Mouse (Mus musculus) heart, embryonic 12.5 days (tissue): Measurements from ENCODE around the gene Frrs1l. TPM values are rescaled to one million over a fixed set of nuclear protein-coding genes. Genes with fewer than 3 reads are reported as not detected.
A peak's percentile ranks its signal among the peaks of the same experiment; 100 is the strongest.

Source experiments
- ATAC-seq: fragments of 200-750 bp; cut with Nextera tagmentation; 2 replicates; pipeline ENCODE4 v1.8.0; 2017; ENCODE audit warnings: moderate TSS enrichment, moderate library complexity; ENCODE audit not compliant: insufficient number of reproducible peaks, low FRiP score
- H3K27ac ChIP-seq: fragments of 300-500 bp; sonication (generic); 2 replicates; pipeline ENCODE4 v1.5.1; 2016; ENCODE audit warnings: mild to moderate bottlenecking, moderate library complexity; ENCODE audit not compliant: poor library complexity, severe bottlenecking
- H3K27me3 ChIP-seq: fragments of 300-500 bp; sonication (generic); replicated peaks from 2 replicates; pipeline ENCODE4 v1.6.1; 2016; ENCODE audit warnings: mild to moderate bottlenecking, moderate library complexity
- H3K36me3 ChIP-seq: fragments of 300-500 bp; sonication (generic); 2 replicates; pipeline ENCODE4 v1.6.1; 2016; ENCODE audit warnings: mild to moderate bottlenecking, moderate library complexity
- H3K4me1 ChIP-seq: fragments of 300-500 bp; sonication (generic); replicated peaks from 2 replicates; pipeline ENCODE4 v1.6.1; 2016; ENCODE audit warnings: mild to moderate bottlenecking
- H3K4me2 ChIP-seq: fragments of 300-500 bp; sonication (generic); 2 replicates; pipeline ENCODE4 v1.6.1; 2016; ENCODE audit warnings: mild to moderate bottlenecking, moderate library complexity
- H3K4me3 ChIP-seq: fragments of 300-500 bp; sonication (generic); 2 replicates; pipeline ENCODE4 v1.5.1; 2016; ENCODE audit warnings: mild to moderate bottlenecking
- H3K9ac ChIP-seq: fragments of 300-500 bp; sonication (generic); 2 replicates; pipeline ENCODE4 v1.6.1; 2016; ENCODE audit warnings: mild to moderate bottlenecking, moderate library complexity
- H3K9me3 ChIP-seq: fragments of 300-500 bp; sonication (generic); replicated peaks from 2 replicates; pipeline ENCODE4 v1.6.1; 2016; ENCODE audit warnings: mild to moderate bottlenecking, moderate library complexity
- WGBS: fragments of 180-500 bp; shearing (Covaris S2); methylation state at CpG from one replicate; pipeline ENCODE4 v1.1.7; 2016; 5-methylcytosine and 5-hydroxymethylcytosine counted together
- polyA plus RNA-seq: library from polyadenylated mRNA; unstranded; fragments of >200 nt; fragmentation: Nextera tagmentation; extraction: Ambion mirVana; gene quantifications from 2 replicates; pipeline ENCODE4 v1.2.1, GENCODE M21; 2016

Gene Frrs1l
- polyA plus RNA-seq, 1 experiment from 2014 or later: 0.27 TPM

GRCm38 (mm10) chr4:56942567-56942966 is 47.6 kb downstream of the Frrs1l start:
- Histone ChIP-seq H3K36me3 (peaks cover 5% of the 10 kb centered on the region; the same call in 1 of the 2 replicates), H3K9ac (no peak overlapping the region)

DNA sequence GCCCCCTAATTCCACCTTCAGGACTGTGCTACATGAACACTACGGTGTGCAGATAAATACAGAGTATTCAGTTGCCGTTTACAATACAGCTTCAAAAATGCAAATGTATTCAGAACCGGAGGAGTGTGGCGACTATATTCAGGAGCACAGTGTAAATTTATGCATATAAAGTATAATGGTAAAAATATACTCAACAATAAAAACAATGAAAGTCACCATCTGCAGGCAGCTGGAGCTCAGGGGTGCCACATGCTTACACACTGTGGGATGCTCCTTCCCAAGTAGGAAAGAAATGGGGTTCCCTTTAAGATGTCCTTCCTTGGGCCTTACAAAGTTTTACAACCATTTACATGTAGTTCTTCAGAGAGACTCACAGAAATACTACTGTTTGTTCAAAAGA is 48.7 kb downstream of the Frrs1l start:
- Histone ChIP-seq H3K36me3 (peaks cover 5% of the 10 kb centered on the region; the same call in 1 of the 2 replicates), H3K27me3 (no peaks in the 10 kb centered on the region), H3K4me2 (no peak overlapping the region), H3K4me3 (no peak overlapping the region), H3K4me1 (peaks cover 77% of the 10 kb centered on the region), H3K27ac (no peak overlapping the region), H3K9ac (no peak overlapping the region), H3K9me3 (no peaks in the 10 kb centered on the region)
- no peak for ATAC-seq
- 76% methylated on average over 4 of the region's 4 CpGs for WGBS

More at GRCm38 (mm10) chr4:56942567-56942966, 47.6 kb downstream of the Frrs1l start:
- Histone ChIP-seq H3K27me3 (no peaks in the 10 kb centered on the region), H3K4me1 (peaks cover 67% of the 10 kb centered on the region), H3K27ac (peak overlapping the region; percentile 53), H3K9me3 (no peaks in the 10 kb centered on the region), H3K4me2 (peak overlapping the region; percentile 5; the same call in 1 of the 2 replicates), H3K4me3 (no peak overlapping the region)
- WGBS: 74% methylated on average over 1 of the region's 1 CpGs
- no peak for ATAC-seq

- no peak overlapping the region for H3K4me3 ChIP-seq
- no peak overlapping the region for H3K4me2 ChIP-seq
- no peaks in the 10 kb centered on the region for H3K27me3 ChIP-seq
- H3K36me3 ChIP-seq: peaks cover 30% of the 10 kb centered on the region
- 25% methylated on average over 6 of the region's 6 CpGs for WGBS
- no peaks in the 10 kb centered on the region for H3K9me3 ChIP-seq
- no peak for ATAC-seq
- no peak overlapping the region for H3K9ac ChIP-seq
- H3K27ac ChIP-seq: peak overlapping the region; percentile 56
- H3K4me1 ChIP-seq: peaks cover 56% of the 10 kb centered on the region
Measured at GRCm38 (mm10) chr4:56937136-56937535, 53.1 kb downstream of the Frrs1l start.

GRCm38 (mm10) chr4:56935327-56935726 is 54.9 kb downstream of the Frrs1l start:
- H3K4me2 ChIP-seq: no peak overlapping the region
- H3K36me3 ChIP-seq: peaks cover 33% of the 10 kb centered on the region
- peaks cover 63% of the 10 kb centered on the region for H3K4me1 ChIP-seq
- no peak overlapping the region for H3K9ac ChIP-seq
- H3K9me3 ChIP-seq: no peaks in the 10 kb centered on the region
- no peak for ATAC-seq
- H3K4me3 ChIP-seq: no peak overlapping the region
- H3K27me3 ChIP-seq: no peaks in the 10 kb centered on the region
- H3K27ac ChIP-seq: no peak overlapping the region
- no CpG with 5 or more reads among the region's 1 CpGs for WGBS

- peaks cover 66% of the 10 kb centered on the region for H3K4me1 ChIP-seq
- H3K27me3 ChIP-seq: no peaks in the 10 kb centered on the region
- H3K36me3 ChIP-seq: peaks cover 31% of the 10 kb centered on the region
- H3K9ac ChIP-seq: no peak overlapping the region
- ATAC-seq: no peak
- no peak overlapping the region for H3K4me2 ChIP-seq
- H3K4me3 ChIP-seq: no peak overlapping the region
- no peaks in the 10 kb centered on the region for H3K9me3 ChIP-seq
- H3K27ac ChIP-seq: peak overlapping the region; percentile 12; the same call in 1 of the 2 replicates
- WGBS: 77% methylated on average over 4 of the region's 4 CpGs
Measured at GRCm38 (mm10) chr4:56933154-56933553, 57.0 kb downstream of the Frrs1l start.

DNA sequence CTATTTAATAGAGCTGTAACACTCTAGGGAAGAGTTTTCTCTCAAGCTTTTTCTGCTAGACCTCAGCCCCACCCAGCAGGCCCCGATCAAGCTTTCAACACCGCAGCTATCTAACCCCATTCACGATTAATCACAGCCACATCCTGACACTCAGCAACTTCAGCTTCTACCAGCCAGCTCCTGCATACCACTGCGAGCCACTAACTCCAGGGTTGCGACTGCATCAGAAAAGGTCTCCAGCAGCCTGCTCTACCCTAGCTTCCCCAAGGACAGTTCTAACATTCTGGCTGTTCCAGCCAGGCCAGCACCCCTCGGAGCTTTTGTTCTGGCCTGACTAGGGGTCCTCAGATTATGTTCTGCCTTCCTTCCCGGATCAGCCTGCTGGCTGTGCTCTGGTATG is 58.1 kb downstream of the Frrs1l start:
- H3K4me1 ChIP-seq: peaks cover 60% of the 10 kb centered on the region
- no peak overlapping the region for H3K9ac ChIP-seq
- no peaks in the 10 kb centered on the region for H3K27me3 ChIP-seq
- H3K36me3 ChIP-seq: peaks cover 31% of the 10 kb centered on the region
- ATAC-seq: peak; percentile 86
- H3K9me3 ChIP-seq: no peaks in the 10 kb centered on the region
- H3K4me3 ChIP-seq: no peak overlapping the region
- H3K27ac ChIP-seq: peak overlapping the region; percentile 85
- 11% methylated on average over 7 of the region's 7 CpGs for WGBS
- H3K4me2 ChIP-seq: peak overlapping the region; percentile 5

DNA sequence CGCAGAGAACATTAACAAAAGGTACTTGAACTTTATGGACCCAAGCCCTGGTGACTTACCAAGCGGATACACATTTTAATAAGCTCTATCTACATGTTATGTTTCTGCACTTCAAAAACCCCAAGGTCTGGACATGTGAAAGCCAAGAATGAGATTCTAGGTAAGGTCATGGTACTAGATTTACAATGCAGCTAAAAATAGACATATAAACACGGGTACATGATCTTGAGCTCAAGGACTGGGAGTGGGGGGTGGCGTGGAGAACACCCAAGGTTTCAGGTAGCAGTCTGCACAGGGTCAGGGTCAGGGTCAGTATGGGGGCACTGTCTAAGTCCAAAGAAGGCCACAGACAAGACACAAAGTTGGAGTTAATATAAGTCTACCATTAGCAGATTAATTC is 59.9 kb downstream of the Frrs1l start:
- Histone ChIP-seq H3K4me2 (no peak overlapping the region), H3K27me3 (no peaks in the 10 kb centered on the region), H3K27ac (peak overlapping the region; percentile 20), H3K4me1 (peaks cover 49% of the 10 kb centered on the region), H3K4me3 (no peak overlapping the region), H3K36me3 (peaks cover 32% of the 10 kb centered on the region), H3K9me3 (no peaks in the 10 kb centered on the region), H3K9ac (no peak overlapping the region)
- WGBS: 55% methylated on average over 4 of the region's 4 CpGs
- ATAC-seq: no peak

DNA sequence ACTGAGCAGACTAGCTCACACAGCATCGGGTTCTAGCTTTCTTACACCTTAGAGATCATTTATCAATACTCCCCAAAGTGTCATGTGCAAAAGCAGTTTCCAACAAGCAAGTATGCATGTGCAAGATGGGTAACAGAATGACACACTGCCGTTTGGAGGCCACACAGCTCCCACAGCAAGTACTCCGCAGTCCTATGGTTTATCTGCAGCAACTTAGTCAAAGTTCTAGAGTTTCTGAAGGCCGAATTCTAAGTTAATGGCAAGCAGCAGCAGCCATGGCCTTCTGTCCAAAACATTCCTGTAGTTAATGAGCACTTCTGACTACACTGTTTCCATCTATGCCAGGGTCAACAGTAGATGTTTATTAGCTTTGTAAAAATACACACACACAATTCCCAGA is 63.2 kb downstream of the Frrs1l start:
- Histone ChIP-seq H3K4me3 (no peak overlapping the region), H3K4me2 (no peak overlapping the region), H3K9ac (no peak overlapping the region), H3K36me3 (peaks cover 46% of the 10 kb centered on the region), H3K27me3 (no peaks in the 10 kb centered on the region), H3K27ac (no peak overlapping the region), H3K9me3 (no peaks in the 10 kb centered on the region), H3K4me1 (peaks cover 37% of the 10 kb centered on the region)
- ATAC-seq: no peak
- 88% methylated on average over 4 of the region's 4 CpGs for WGBS

DNA sequence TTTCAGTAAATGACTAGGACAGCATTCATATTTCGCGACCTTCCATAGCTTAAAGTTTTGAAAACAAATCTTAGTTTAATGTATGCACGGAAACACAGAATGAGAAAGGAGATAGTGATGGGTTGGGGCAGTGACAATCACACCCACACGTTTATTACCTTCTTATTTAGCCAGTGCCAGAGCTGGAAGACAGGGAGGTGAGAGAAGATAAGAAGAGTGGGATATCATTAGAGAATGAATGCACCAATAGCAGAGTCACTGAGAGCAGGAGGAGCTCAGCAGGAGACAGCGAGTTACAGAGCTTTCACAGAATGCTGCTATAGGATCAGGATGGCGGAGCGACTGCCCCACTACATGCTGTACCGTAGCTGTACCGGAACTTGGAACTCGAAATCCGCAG is 68.0 kb downstream of the Frrs1l start:
- H3K9me3 ChIP-seq: no peaks in the 10 kb centered on the region
- H3K27ac ChIP-seq: no peak overlapping the region
- no peak overlapping the region for H3K4me2 ChIP-seq
- peaks cover 59% of the 10 kb centered on the region for H3K36me3 ChIP-seq
- 86% methylated on average over 11 of the region's 11 CpGs for WGBS
- H3K4me3 ChIP-seq: no peak overlapping the region
- no peak for ATAC-seq
- no peak overlapping the region for H3K9ac ChIP-seq
- H3K4me1 ChIP-seq: no peaks in the 10 kb centered on the region
- H3K27me3 ChIP-seq: no peaks in the 10 kb centered on the region

DNA sequence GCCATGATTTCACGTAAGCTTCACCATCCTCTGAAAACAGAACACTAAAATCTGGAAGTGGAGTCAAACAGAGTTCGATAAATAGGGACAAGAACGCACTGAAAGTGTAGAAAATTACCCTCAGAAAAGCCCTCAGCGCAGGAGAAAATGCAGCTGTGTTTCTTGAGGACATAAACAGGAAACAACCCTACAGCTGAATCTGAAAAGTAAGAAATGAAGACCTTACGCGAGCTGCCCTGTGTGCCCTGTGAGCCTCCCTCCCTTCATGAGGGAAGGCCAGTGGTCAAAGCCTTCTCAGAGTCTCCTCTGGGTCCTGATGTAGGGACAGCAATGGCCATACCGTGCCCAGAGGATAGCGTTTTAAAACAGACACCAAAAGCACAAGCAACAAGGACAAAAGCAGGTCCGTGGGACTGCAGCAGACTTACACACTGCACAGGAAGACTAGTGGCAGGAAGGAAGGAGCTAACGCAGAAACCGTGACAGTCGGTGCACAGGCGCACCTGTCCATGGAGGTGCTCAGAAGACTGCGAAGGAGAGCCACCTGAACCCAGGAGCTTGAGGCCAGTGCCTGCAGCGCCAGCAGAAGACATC is 74.4 kb downstream of the Frrs1l start:
- Histone ChIP-seq H3K9ac (no peak overlapping the region), H3K4me1 (peaks cover 6% of the 10 kb centered on the region), H3K36me3 (peaks cover 55% of the 10 kb centered on the region), H3K27ac (no peak overlapping the region), H3K27me3 (no peaks in the 10 kb centered on the region), H3K9me3 (no peaks in the 10 kb centered on the region), H3K4me2 (no peak overlapping the region), H3K4me3 (no peak overlapping the region)
- WGBS: 90% methylated on average over 15 of the region's 15 CpGs
- no peak for ATAC-seq

DNA sequence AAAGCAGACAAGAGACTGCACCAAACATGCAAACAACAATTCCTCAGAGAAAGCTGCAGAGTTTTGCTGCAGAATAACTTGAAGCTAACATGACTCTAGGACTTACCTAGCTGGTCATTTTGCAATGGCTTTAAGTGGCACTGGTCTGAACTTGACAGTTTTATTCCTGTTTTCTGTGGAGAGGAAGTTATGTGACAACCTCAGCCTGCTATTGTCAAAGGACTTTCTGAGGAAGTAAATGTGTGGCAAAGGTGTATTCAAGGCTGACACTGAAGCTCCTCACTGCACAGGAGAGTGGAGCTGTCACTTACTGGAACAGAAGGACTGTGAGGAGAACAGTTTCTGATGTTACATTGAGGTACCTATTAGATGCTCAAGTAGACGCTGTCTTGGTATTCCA is 75.4 kb downstream of the Frrs1l start:
- Histone ChIP-seq H3K9me3 (no peaks in the 10 kb centered on the region), H3K27ac (no peak overlapping the region), H3K9ac (no peak overlapping the region), H3K36me3 (peaks cover 64% of the 10 kb centered on the region), H3K4me1 (peaks cover 6% of the 10 kb centered on the region), H3K4me3 (no peak overlapping the region), H3K4me2 (no peak overlapping the region), H3K27me3 (no peaks in the 10 kb centered on the region)
- ATAC-seq: no peak
- 85% methylated on average over 1 of the region's 1 CpGs for WGBS

GRCm38 (mm10) chr4:56914338-56914737 is 75.9 kb downstream of the Frrs1l start:
- WGBS: 88% methylated on average over 6 of the region's 6 CpGs
- H3K36me3 ChIP-seq: peaks cover 68% of the 10 kb centered on the region

More at GRCm38 (mm10) chr4:56914338-56914737, 75.9 kb downstream of the Frrs1l start:
- Histone ChIP-seq H3K4me3 (no peak overlapping the region), H3K4me2 (no peak overlapping the region), H3K9me3 (no peaks in the 10 kb centered on the region), H3K27me3 (no peaks in the 10 kb centered on the region), H3K27ac (0 out of 2 replicates have a peak overlapping the region, but pooled peaks have one; percentile 16), H3K4me1 (peaks cover 6% of the 10 kb centered on the region), H3K9ac (no peak overlapping the region)
- no peak for ATAC-seq
